In the genomic region with DNA sequence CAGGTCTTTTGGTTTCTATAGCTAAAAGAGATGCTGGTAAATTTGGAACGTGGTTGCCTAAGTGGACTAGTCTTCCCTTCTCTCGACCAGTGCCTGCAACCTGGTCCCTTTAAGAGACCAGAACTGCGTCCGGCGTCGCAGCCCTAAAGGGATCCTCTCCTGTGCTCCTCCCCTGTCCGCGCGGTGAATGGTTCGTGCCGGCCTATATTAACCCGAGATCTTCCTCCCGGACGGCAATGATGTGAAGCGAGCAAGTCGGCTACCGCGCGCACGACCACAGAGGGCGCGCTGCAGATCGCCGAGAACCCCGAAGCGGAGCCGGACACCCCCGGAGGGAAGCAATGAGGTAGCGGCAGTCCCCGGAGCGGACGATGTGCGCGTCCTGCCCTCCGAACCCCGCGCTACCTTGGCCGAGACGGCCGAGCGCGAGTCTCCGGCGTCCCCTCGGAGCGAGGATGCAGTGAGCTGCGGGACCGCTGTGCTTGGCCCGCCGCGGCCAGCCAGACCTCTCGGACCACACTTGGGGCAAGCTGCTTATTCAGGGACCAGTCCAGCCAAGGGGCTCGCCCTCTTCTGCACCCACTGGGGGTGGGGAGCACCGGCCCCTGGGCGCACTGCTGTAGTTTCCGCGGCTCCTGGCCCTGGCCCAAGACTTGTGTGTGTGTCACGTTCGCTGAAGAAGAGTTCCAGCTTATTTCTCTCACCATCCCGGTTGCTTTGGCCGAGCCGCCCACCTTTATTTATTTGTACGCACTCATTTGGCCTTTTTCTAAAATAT, we compare ENCODE assay signal across 8 mouse cellular contexts. TPM values are rescaled to one million over a fixed set of nuclear protein-coding genes. Genes with fewer than 3 reads are reported as not detected.
DNase-seq lines count a peak whose midpoint lies in the region; ATAC-seq and TF ChIP-seq lines count a peak whose summit lies in the region.

A gene (plus strand): TSS at position 233 of the 778 bp plus-strand sequence.

- H3K4me3 ChIP-seq in cortical plate, adult 2 months (ENCODE audit: insufficient read depth, low read length), result peak within 1 kb of the TSS; percentile 74
- H3K4me3 ChIP-seq in intestine, embryonic 14.5 days (ENCODE audit: low read depth, low read length), result peak within 1 kb of the TSS; percentile 75
- H3K4me3 ChIP-seq in midbrain, embryonic 10.5 days, result peak within 1 kb of the TSS; percentile 63

- peak within 1 kb of the TSS; percentile 65 for H3K9ac ChIP-seq in intestine, embryonic 14.5 days (ENCODE audit: low read length)

- 0% methylated on average over 63 of the region's 63 CpGs for WGBS in intestine, embryonic 14.5 days
- WGBS in midbrain, embryonic 10.5 days, result under 1% methylated on average over 63 of the region's 63 CpGs

- H3K27me3 ChIP-seq in intestine, embryonic 14.5 days (replicated peaks; ENCODE audit: control insufficient read depth, insufficient read depth, low read length), result 0 out of 2 replicates have a peak, but pooled peaks cover 4% of the 10 kb centered on the region
- peaks cover 64% of the 10 kb centered on the region for H3K27me3 ChIP-seq in midbrain, embryonic 10.5 days (ENCODE audit: low read depth, poor library complexity, severe bottlenecking)

- DNase-seq in adipocyte (ENCODE audit: low spot score), result peak; percentile 98
- DNase-seq in gastrocnemius, postnatal 25 days, result peak; percentile 90
- peak; percentile 94 for DNase-seq in intestine, embryonic 14.5 days (ENCODE audit: low spot score)
- peak; percentile 86 to 87 for DNase-seq in left cerebral cortex, postnatal 36 days (ENCODE audit: low spot score in 2 of 2)
- DNase-seq in midbrain, embryonic 10.5 days (ENCODE audit: low spot score), result peak; percentile 92
- DNase-seq in right cerebral cortex, postnatal 36 days (ENCODE audit: low spot score in 2 of 2), result peak; percentile 67 to 80
- peak; percentile 83 to 88 for DNase-seq in urinary bladder, postnatal 4 days (ENCODE audit: low spot score in 2 of 2)

- H3K4me2 ChIP-seq in intestine, embryonic 14.5 days (ENCODE audit: low read length), result peak within 1 kb of the TSS; percentile 92

- H3K36me3 ChIP-seq in intestine, embryonic 14.5 days (ENCODE audit: control insufficient read depth, insufficient read depth, low read length), result no peaks in the 10 kb centered on the region
- no peaks in the 10 kb centered on the region for H3K36me3 ChIP-seq in midbrain, embryonic 10.5 days

- TF ChIP-seq CTCF in cortical plate, adult 2 months (IDR thresholded peaks at IDR 0.05; ENCODE audit: extremely low read depth, insufficient read depth, low read length), result no peak

- no peaks in the 10 kb centered on the region for H3K9me3 ChIP-seq in intestine, embryonic 14.5 days (ENCODE audit: control insufficient read depth, low read length)
- no peaks in the 10 kb centered on the region for H3K9me3 ChIP-seq in midbrain, embryonic 10.5 days (replicated peaks)

- peak within 1 kb of the TSS; percentile 74 for H3K27ac ChIP-seq in cortical plate, adult 2 months (ENCODE audit: insufficient read depth, low read length)
- H3K27ac ChIP-seq in intestine, embryonic 14.5 days (ENCODE audit: low read depth), result peak within 1 kb of the TSS; percentile 75
- peak within 1 kb of the TSS; percentile 73 for H3K27ac ChIP-seq in midbrain, embryonic 10.5 days (replicated peaks)

- no peaks in the 10 kb centered on the region; the same call in 1 of the 2 replicates for H3K4me1 ChIP-seq in cortical plate, adult 2 months (ENCODE audit: control insufficient read depth, insufficient read depth, low read length)
- peaks cover 24% of the 10 kb centered on the region for H3K4me1 ChIP-seq in intestine, embryonic 14.5 days (replicated peaks; ENCODE audit: control insufficient read depth, insufficient read depth, low read length)
- H3K4me1 ChIP-seq in midbrain, embryonic 10.5 days, result peaks cover 63% of the 10 kb centered on the region

- peak; percentile 82 for ATAC-seq in intestine, embryonic 14.5 days (replicated peaks; ENCODE audit: low FRiP score, low TSS enrichment, low read depth)

- intact Hi-C loops in left cerebral cortex, postnatal 36 days (cut with DNase I), result loop anchor here (5.0 to 10.0 kb wide), 2 partner anchors 73 to 755 kb away; no protein-coding TSS in a partner anchor

- TF ChIP-seq POLR2A in cortical plate, adult 2 months (IDR thresholded peaks at IDR 0.05; ENCODE audit: extremely low read depth, insufficient read depth, low read length), result peak; percentile 97

RNA-seq across cellular contexts. Expression of the gene that starts here (rescaled TPM):
- 14.8 and 15.6 TPM in 2 replicates for polyA plus RNA-seq in cortical plate, adult 2 months (2012; rRNA removed)
- total RNA-seq in gastrocnemius, postnatal 25 days (2021), result 1 to 10 TPM; 6.7 to 8.1 TPM
- polyA plus RNA-seq in intestine, embryonic 14.5 days (2014; fragmentation: Nextera tagmentation; extraction: Ambion mirVana), result 5.9 and 6.8 TPM in 2 replicates
- 10 to 100 TPM; 14.6 to 15.9 TPM for total RNA-seq in left cerebral cortex, postnatal 36 days (2021)
- polyA plus RNA-seq in midbrain, embryonic 10.5 days (2016; fragmentation: Nextera tagmentation; extraction: Ambion mirVana), result 11.4 TPM in 2 replicates

Comparison
In these comparisons a context has a peak if more than half of its experiments do, and no peak if none do; other contexts are left out.
1. Peak in every context shown above with its lines: DNase-seq, ATAC-seq, H3K4me3 ChIP-seq and H3K27ac ChIP-seq.